8 mouse cellular contexts compared by ENCODE assay signal in the genomic region with DNA sequence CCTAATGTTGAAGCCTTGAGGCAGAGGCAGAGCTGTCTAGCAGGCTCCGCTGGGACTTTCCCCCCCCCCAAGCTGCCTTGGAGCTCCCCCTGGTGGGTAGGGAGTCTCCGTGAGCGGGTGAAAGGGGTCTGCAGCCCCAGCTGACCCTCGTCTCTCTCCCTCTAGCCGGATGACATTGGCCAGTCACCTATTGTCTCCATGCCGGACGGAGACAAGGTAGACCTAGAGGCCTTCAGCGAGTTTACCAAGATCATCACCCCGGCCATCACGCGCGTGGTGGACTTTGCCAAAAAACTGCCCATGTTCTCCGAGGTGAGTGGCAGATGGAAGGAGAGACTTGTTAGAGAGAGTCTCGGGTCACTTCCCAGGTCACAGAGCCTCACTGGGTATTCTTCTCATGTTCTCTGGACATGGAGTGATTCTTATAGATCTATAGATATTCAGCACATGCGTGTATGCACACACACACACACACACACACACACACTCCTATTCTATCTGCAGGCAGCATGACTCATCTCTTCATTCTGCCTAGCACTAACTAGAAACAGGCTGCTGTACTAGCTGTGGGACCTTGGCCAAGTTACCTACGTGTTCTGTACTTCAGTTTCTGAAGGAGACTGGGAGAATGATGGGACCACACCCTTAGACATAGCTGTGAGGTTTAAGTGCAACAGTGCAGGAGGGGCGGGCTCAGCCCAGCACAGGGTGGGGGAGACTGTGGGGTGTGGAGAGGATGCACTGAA. TPM values are rescaled to one million over a fixed set of nuclear protein-coding genes. Genes with fewer than 3 reads are reported as not detected.
DNase-seq lines count a peak whose midpoint lies in the region; ATAC-seq and TF ChIP-seq lines count a peak whose summit lies in the region.

No protein-coding gene starts in this region.

- WGBS in hindbrain, embryonic 10.5 days = 70% methylated on average over 17 of the region's 17 CpGs
- 58% methylated on average over 17 of the region's 17 CpGs for WGBS in hindbrain, embryonic 16.5 days
- WGBS in olfactory bulb, adult 2 months = 52% methylated on average over 17 of the region's 17 CpGs

- peak; percentile 59 for TF ChIP-seq RAD21 in CH12.LX (IDR thresholded peaks at IDR 0.05; ENCODE audit: low read depth, low read length)

- H3K4me2 ChIP-seq in hindbrain, embryonic 16.5 days (ENCODE audit: low read length) = no peak overlapping the region
- no peak overlapping the region for H3K4me2 ChIP-seq in CH12.LX (ENCODE audit: insufficient read depth, low read depth, poor library complexity, severe bottlenecking)

- no peak for ATAC-seq in hindbrain, embryonic 16.5 days

- dilution Hi-C loops in CH12.LX (cut with MboI; ENCODE audit: extremely low pct_ligation_motif_present, extremely low pct_unique_long_range_greater_than_20kb, low sequenced_read_pairs) = no loop called here

- no peak overlapping the region for H3K4me3 ChIP-seq in hindbrain, embryonic 10.5 days
- no peak overlapping the region for H3K4me3 ChIP-seq in hindbrain, embryonic 16.5 days (ENCODE audit: low read length)
- no peak overlapping the region for H3K4me3 ChIP-seq in CH12.LX (replicated peaks in 1 of 3; ENCODE audit: low read depth in 2 of 3, low read length in 2 of 3, poor library complexity in 1 of 3)
- H3K4me3 ChIP-seq in olfactory bulb, adult 2 months (ENCODE audit: insufficient read depth, low read depth, low read length) = no peak overlapping the region

- H3K9ac ChIP-seq in hindbrain, embryonic 16.5 days (ENCODE audit: low read depth, low read length) = no peak overlapping the region
- no peak overlapping the region for H3K9ac ChIP-seq in CH12.LX (ENCODE audit: insufficient read depth, low read depth)

- H3K27ac ChIP-seq in hindbrain, embryonic 10.5 days = peak overlapping the region; percentile 41; the same call in 1 of the 2 replicates
- no peak overlapping the region for H3K27ac ChIP-seq in hindbrain, embryonic 16.5 days (ENCODE audit: low read depth, low read length)
- no peak overlapping the region for H3K27ac ChIP-seq in CH12.LX (ENCODE audit: insufficient read depth, low read depth)
- H3K27ac ChIP-seq in olfactory bulb, adult 2 months (ENCODE audit: insufficient read depth, low read depth, low read length) = no peak overlapping the region

- DNase-seq in hindbrain, embryonic 10.5 days (ENCODE audit: low spot score) = peak; percentile 47
- DNase-seq in CH12.LX (ENCODE audit: extremely low read depth) (no peak), R1 (ENCODE audit: low read depth, low spot score) (peak; percentile 67)
- peak; percentile 61 for DNase-seq in kidney, adult 9 months
- no peak for DNase-seq in ovary, postnatal 36 days (ENCODE audit: low spot score)
- no peak for DNase-seq in neural tube, embryonic 10.5 days (ENCODE audit: extremely low spot score, low spot score)

- peaks cover 37% of the 10 kb centered on the region for H3K4me1 ChIP-seq in hindbrain, embryonic 10.5 days (replicated peaks)
- H3K4me1 ChIP-seq in hindbrain, embryonic 16.5 days (ENCODE audit: control insufficient read depth, insufficient read depth, low read depth, low read length) = peaks cover 26% of the 10 kb centered on the region
- H3K4me1 ChIP-seq in CH12.LX (ENCODE audit: control insufficient read depth in 1 of 2, insufficient read depth in 2 of 2) = peaks cover 6 to 28% of the 10 kb centered on the region in 2 experiments
- peaks cover 39% of the 10 kb centered on the region for H3K4me1 ChIP-seq in olfactory bulb, adult 2 months (ENCODE audit: control insufficient read depth, insufficient read depth, low read length)

- TF ChIP-seq POLR2A in CH12.LX (IDR thresholded peaks at IDR 0.05; ENCODE audit: low read depth, low read length) = no peak
- no peak for TF ChIP-seq POLR2A in olfactory bulb, adult 2 months (IDR thresholded peaks at IDR 0.05; ENCODE audit: insufficient read depth, low read depth, low read length)

- H3K36me3 ChIP-seq in hindbrain, embryonic 10.5 days = peaks cover 72% of the 10 kb centered on the region
- H3K36me3 ChIP-seq in hindbrain, embryonic 16.5 days (ENCODE audit: control insufficient read depth, insufficient read depth, low read length) = peaks cover 50% of the 10 kb centered on the region
- peaks cover 0 to 1% of the 10 kb centered on the region in 2 experiments for H3K36me3 ChIP-seq in CH12.LX (replicated peaks in 1 of 2; ENCODE audit: control insufficient read depth in 1 of 2, insufficient read depth in 1 of 2, low read length in 1 of 2)

- H3K9me3 ChIP-seq in hindbrain, embryonic 10.5 days = no peaks in the 10 kb centered on the region
- no peaks in the 10 kb centered on the region for H3K9me3 ChIP-seq in hindbrain, embryonic 16.5 days (ENCODE audit: control insufficient read depth, low read length)
- no peaks in the 10 kb centered on the region for H3K9me3 ChIP-seq in CH12.LX (replicated peaks; ENCODE audit: low read length)

- H3K79me2 ChIP-seq in CH12.LX (replicated peaks; ENCODE audit: control insufficient read depth, extremely low read depth, insufficient read depth, poor library complexity, severe bottlenecking) = no peaks in the 10 kb centered on the region

- in situ Hi-C loops in CH12.LX (cut with MboI; ENCODE audit: low pct_ligation_motif_present, low pct_unique_long_range_greater_than_20kb, low sequenced_read_pairs) = no loop called here

- TF ChIP-seq CTCF in CH12.LX (conservative IDR thresholded peaks at IDR 0.05 in 1 of 2, IDR thresholded peaks at IDR 0.05 in 1 of 2; ENCODE audit: low read depth in 2 of 2, low read length in 2 of 2) = peak in 1 of 2 experiments; percentile 83; a peak in 2 of 4 replicates
- TF ChIP-seq CTCF in olfactory bulb, adult 2 months (IDR thresholded peaks at IDR 0.05; ENCODE audit: insufficient read depth, low read depth, low read length) = peak; percentile 63; the same call in 1 of the 2 replicates

- no peaks in the 10 kb centered on the region for H3K27me3 ChIP-seq in hindbrain, embryonic 10.5 days (ENCODE audit: insufficient read depth, poor library complexity, severe bottlenecking)
- no peaks in the 10 kb centered on the region for H3K27me3 ChIP-seq in hindbrain, embryonic 16.5 days (replicated peaks; ENCODE audit: control insufficient read depth, insufficient read depth, low read length)
- no peaks in the 10 kb centered on the region for H3K27me3 ChIP-seq in CH12.LX (replicated peaks)

- no peak for TF ChIP-seq EP300 in CH12.LX (IDR thresholded peaks at IDR 0.05; ENCODE audit: low read length)

TF ChIP-seq in CH12.LX, 34 proteins besides CTCF, POLR2A, EP300 and RAD21:
- peak; percentile 86 for TF ChIP-seq SMC3 (IDR thresholded peaks at IDR 0.05; ENCODE audit: low read depth, low read length)
- no peak for TF ChIP-seq ZKSCAN1 (IDR thresholded peaks at IDR 0.05; ENCODE audit: borderline replicate concordance, low read depth, low read length)
- TF ChIP-seq MEF2A (IDR thresholded peaks at IDR 0.05; ENCODE audit: borderline replicate concordance, low read depth, low read length) = no peak
- TF ChIP-seq SIN3A (IDR thresholded peaks at IDR 0.05; ENCODE audit: low read length) = no peak
- peak; percentile 83; the same call in 1 of the 2 replicates for TF ChIP-seq MAZ (IDR thresholded peaks at IDR 0.05; ENCODE audit: low read depth, low read length)
- TF ChIP-seq MAX (IDR thresholded peaks at IDR 0.05; ENCODE audit: low read length) = no peak

RNA-seq across cellular contexts. Expression of a gene that starts 12.2 kb away (rescaled TPM):
- 1.2 and 1.5 TPM in 2 replicates for polyA plus RNA-seq in hindbrain, embryonic 10.5 days (2016; fragmentation: Nextera tagmentation; extraction: Ambion mirVana)
- 4.9 and 5.6 TPM in 2 replicates for polyA plus RNA-seq in hindbrain, embryonic 16.5 days (2015; fragmentation: Nextera tagmentation; extraction: Ambion mirVana)
- total RNA-seq in CH12.LX (2012; rRNA removed) = 0.21 and 0.25 TPM in 2 replicates
- 0.17 and 0.39 TPM in 2 replicates for total RNA-seq in CH12.LX (2014; rRNA removed)
- polyA plus RNA-seq in CH12.LX (2012; ENCODE audit: insufficient read length, low read depth) = 0.95 and 1.4 TPM in 2 replicates
- not detected in 2 replicates for polyA plus RNA-seq in olfactory bulb, adult 2 months (2012; ENCODE audit: insufficient read depth, insufficient read length, low replicate concordance, missing spikeins)

RNA-seq across cellular contexts. Expression of a gene that starts 22.5 kb away (rescaled TPM):
- 12.8 and 22.2 TPM in 2 replicates for polyA plus RNA-seq in hindbrain, embryonic 10.5 days (2016; fragmentation: Nextera tagmentation; extraction: Ambion mirVana)
- 127 and 144 TPM in 2 replicates for polyA plus RNA-seq in hindbrain, embryonic 16.5 days (2015; fragmentation: Nextera tagmentation; extraction: Ambion mirVana)
- total RNA-seq in CH12.LX (2012; rRNA removed) = 2.5 and 3.9 TPM in 2 replicates
- total RNA-seq in CH12.LX (2014; rRNA removed) = 0.81 and 1.1 TPM in 2 replicates
- 3.8 and 4.3 TPM in 2 replicates for polyA plus RNA-seq in CH12.LX (2012; ENCODE audit: insufficient read length, low read depth)
- polyA plus RNA-seq in olfactory bulb, adult 2 months (2012; ENCODE audit: insufficient read depth, insufficient read length, low replicate concordance, missing spikeins) = 251 and 495 TPM in 2 replicates

RNA-seq across cellular contexts. Expression of a gene that starts 32.4 kb away (rescaled TPM):
- 24.4 and 25.2 TPM in 2 replicates for polyA plus RNA-seq in hindbrain, embryonic 10.5 days (2016; fragmentation: Nextera tagmentation; extraction: Ambion mirVana)
- polyA plus RNA-seq in hindbrain, embryonic 16.5 days (2015; fragmentation: Nextera tagmentation; extraction: Ambion mirVana) = 28.2 and 28.6 TPM in 2 replicates
- total RNA-seq in CH12.LX (2012; rRNA removed) = 27.3 and 30.7 TPM in 2 replicates
- total RNA-seq in CH12.LX (2014; rRNA removed) = 25.9 and 26.4 TPM in 2 replicates
- 57.1 and 58.1 TPM in 2 replicates for polyA plus RNA-seq in CH12.LX (2012; ENCODE audit: insufficient read length, low read depth)
- polyA plus RNA-seq in olfactory bulb, adult 2 months (2012; ENCODE audit: insufficient read depth, insufficient read length, low replicate concordance, missing spikeins) = 206 and 252 TPM in 2 replicates

RNA-seq across cellular contexts. Expression of a gene that starts 33.7 kb away (rescaled TPM):
- polyA plus RNA-seq in hindbrain, embryonic 10.5 days (2016; fragmentation: Nextera tagmentation; extraction: Ambion mirVana) = 76.9 and 83.6 TPM in 2 replicates
- 62.5 and 71.1 TPM in 2 replicates for polyA plus RNA-seq in hindbrain, embryonic 16.5 days (2015; fragmentation: Nextera tagmentation; extraction: Ambion mirVana)
- 47.7 and 48.6 TPM in 2 replicates for total RNA-seq in CH12.LX (2012; rRNA removed)
- total RNA-seq in CH12.LX (2014; rRNA removed) = 26.5 and 30.9 TPM in 2 replicates
- 64.2 and 78.8 TPM in 2 replicates for polyA plus RNA-seq in CH12.LX (2012; ENCODE audit: insufficient read length, low read depth)
- polyA plus RNA-seq in olfactory bulb, adult 2 months (2012; ENCODE audit: insufficient read depth, insufficient read length, low replicate concordance, missing spikeins) = not detected in 2 replicates

RNA-seq across cellular contexts. Expression of a gene that starts 41.8 kb away (rescaled TPM):
- 49.5 and 55.9 TPM in 2 replicates for polyA plus RNA-seq in hindbrain, embryonic 10.5 days (2016; fragmentation: Nextera tagmentation; extraction: Ambion mirVana)
- 41.7 and 49.2 TPM in 2 replicates for polyA plus RNA-seq in hindbrain, embryonic 16.5 days (2015; fragmentation: Nextera tagmentation; extraction: Ambion mirVana)
- total RNA-seq in CH12.LX (2012; rRNA removed) = 16.7 and 18.3 TPM in 2 replicates
- 14.4 and 14.7 TPM in 2 replicates for total RNA-seq in CH12.LX (2014; rRNA removed)
- polyA plus RNA-seq in CH12.LX (2012; ENCODE audit: insufficient read length, low read depth) = 71.7 and 93.0 TPM in 2 replicates
- not detected in 2 replicates for polyA plus RNA-seq in olfactory bulb, adult 2 months (2012; ENCODE audit: insufficient read depth, insufficient read length, low replicate concordance, missing spikeins)

Comparison
In these comparisons a context has a peak if more than half of its experiments do, and no peak if none do; other contexts are left out.
1. DNase-seq: peak in hindbrain, embryonic 10.5 days (single experiment), R1 (single experiment) and kidney, adult 9 months (single experiment); none in CH12.LX (single experiment), ovary, postnatal 36 days (single experiment) and neural tube, embryonic 10.5 days (single experiment).